Mouse (Mus musculus) limb, embryonic 11.5 days (tissue): ENCODE results near the gene Zfp667. TPM values are rescaled to one million over a fixed set of nuclear protein-coding genes. Genes with fewer than 3 reads are reported as not detected.
"Not testable (repeated sequence)": the region's sequence is repeated elsewhere in the genome, so short reads cannot be mapped to it uniquely, and the experiment has no call there.

Experiments used
- ATAC-seq: fragments of 200-750 bp; cut with Nextera tagmentation; 2 replicates; pipeline ENCODE4 v1.8.0; 2017; ENCODE audit warnings: low read depth; ENCODE audit not compliant: insufficient number of reproducible peaks, low FRiP score, low TSS enrichment
- DNase-seq: peaks from one replicate; pipeline ENCODE4 v3.0.0-alpha.2; 2015; ENCODE audit warnings: low spot score
- H3K27ac ChIP-seq: fragments of 300-500 bp; sonication (generic); replicated peaks from 2 replicates; pipeline ENCODE4 v1.5.1; 2014; ENCODE audit warnings: low read depth, mild to moderate bottlenecking, low read length
- H3K27me3 ChIP-seq: fragments of 300-500 bp; sonication (generic); 2 replicates; pipeline ENCODE4 v1.6.1; 2014; ENCODE audit warnings: mild to moderate bottlenecking, low read length, mixed read lengths; ENCODE audit not compliant: control insufficient read depth, insufficient read depth
- H3K36me3 ChIP-seq: fragments of 300-500 bp; sonication (generic); 2 replicates; pipeline ENCODE4 v1.6.1; 2014; ENCODE audit warnings: mild to moderate bottlenecking, low read length, moderate library complexity, mixed read lengths; ENCODE audit not compliant: control insufficient read depth, insufficient read depth
- H3K4me1 ChIP-seq: fragments of 300-500 bp; sonication (generic); 2 replicates; pipeline ENCODE4 v1.6.1; 2014; ENCODE audit warnings: low read length, mixed read lengths; ENCODE audit not compliant: control insufficient read depth, insufficient read depth
- H3K4me2 ChIP-seq: fragments of 300-500 bp; sonication (generic); 2 replicates; pipeline ENCODE4 v1.6.1; 2014; ENCODE audit warnings: low read depth, mild to moderate bottlenecking, moderate library complexity; ENCODE audit not compliant: severe bottlenecking
- H3K4me3 ChIP-seq: fragments of 300-500 bp; sonication (generic); 2 replicates; pipeline ENCODE4 v1.5.1; 2014; ENCODE audit warnings: low read depth, low read length
- H3K9ac ChIP-seq: fragments of 300-500 bp; sonication (generic); 2 replicates; pipeline ENCODE4 v1.6.1; 2014; ENCODE audit warnings: mild to moderate bottlenecking, low read length
- H3K9me3 ChIP-seq: fragments of 300-500 bp; sonication (generic); 2 replicates; pipeline ENCODE4 v1.6.1; 2016; ENCODE audit warnings: low read length; ENCODE audit not compliant: control insufficient read depth
- WGBS: fragments of 180-500 bp; shearing (Covaris S2); extraction: QIAGEN DNeasy Blood & Tissue Kit; methylation state at CpG from one replicate; pipeline ENCODE4 v1.1.7; 2014; 5-methylcytosine and 5-hydroxymethylcytosine counted together
- polyA plus RNA-seq: library from polyadenylated mRNA; unstranded; fragments of >200 nt; fragmentation: Nextera tagmentation; extraction: Ambion mirVana; gene quantifications from 2 replicates; pipeline ENCODE4 v1.2.1, GENCODE M21; 2014

The Zfp667 gene
- polyA plus RNA-seq, 1 experiment from 2014 or later: 7.4 TPM

- no peaks in the 10 kb centered on the region for H3K36me3 ChIP-seq
- no peaks in the 10 kb centered on the region for H3K4me1 ChIP-seq
- no peak for DNase-seq
- no peaks in the 10 kb centered on the region for H3K27me3 ChIP-seq
- H3K4me2 ChIP-seq: no peak overlapping the region
- ATAC-seq: no peak
- WGBS: 36% methylated on average over 16 of the region's 16 CpGs
- H3K9me3 ChIP-seq: no peaks in the 10 kb centered on the region; the same call in 1 of the 2 replicates
- no peak overlapping the region for H3K9ac ChIP-seq
- H3K4me3 ChIP-seq: no peak overlapping the region
- H3K27ac ChIP-seq: no peak overlapping the region
These were observed 27.9 kb upstream of the Zfp667 start for GRCm38 (mm10) chr7:6258232-6259220.

- H3K4me3 ChIP-seq, H3K27ac ChIP-seq, H3K9me3 ChIP-seq, H3K4me1 ChIP-seq, H3K36me3 ChIP-seq, H3K27me3 ChIP-seq, DNase-seq, H3K4me2 ChIP-seq, ATAC-seq, H3K9ac ChIP-seq: not testable (repeated sequence)
- WGBS: 45% methylated on average over 2 of the region's 2 CpGs
These were observed 26.4 kb upstream of the Zfp667 start for GRCm38 (mm10) chr7:6260004-6260403.

GRCm38 (mm10) chr7:6262120-6262519 is 24.3 kb upstream of the Zfp667 start:
- Histone ChIP-seq H3K27me3 (no peaks in the 10 kb centered on the region), H3K36me3 (no peaks in the 10 kb centered on the region), H3K4me3 (no peak overlapping the region), H3K9ac (no peak overlapping the region), H3K4me1 (no peaks in the 10 kb centered on the region), H3K4me2 (no peak overlapping the region), H3K27ac (no peak overlapping the region), H3K9me3 (no peaks in the 10 kb centered on the region)
- WGBS: 88% methylated on average over 3 of the region's 3 CpGs
- DNase-seq: no peak
- no peak for ATAC-seq

- no peaks in the 10 kb centered on the region for H3K9me3 ChIP-seq
- H3K4me1 ChIP-seq: no peaks in the 10 kb centered on the region
- no peak overlapping the region for H3K4me3 ChIP-seq
- 84% methylated on average over 4 of the region's 4 CpGs for WGBS
- ATAC-seq: no peak
- H3K27me3 ChIP-seq: no peaks in the 10 kb centered on the region
- H3K27ac ChIP-seq: no peak overlapping the region
- H3K9ac ChIP-seq: no peak overlapping the region
- no peak for DNase-seq
- H3K36me3 ChIP-seq: no peaks in the 10 kb centered on the region
- no peak overlapping the region for H3K4me2 ChIP-seq
These were observed 23.4 kb upstream of the Zfp667 start for GRCm38 (mm10) chr7:6262984-6263383.

GRCm38 (mm10) chr7:6265695-6266094 is 20.7 kb upstream of the Zfp667 start:
- no peak overlapping the region for H3K4me2 ChIP-seq
- ATAC-seq: no peak
- no peaks in the 10 kb centered on the region for H3K4me1 ChIP-seq
- no peak overlapping the region for H3K4me3 ChIP-seq
- H3K27me3 ChIP-seq: no peaks in the 10 kb centered on the region
- no peak overlapping the region for H3K27ac ChIP-seq
- no peak overlapping the region for H3K9ac ChIP-seq
- no peaks in the 10 kb centered on the region for H3K36me3 ChIP-seq
- H3K9me3 ChIP-seq: no peaks in the 10 kb centered on the region
- peak; percentile 49 for DNase-seq
- 73% methylated on average over 8 of the region's 8 CpGs for WGBS

- Histone ChIP-seq H3K9me3 (no peaks in the 10 kb centered on the region), H3K36me3 (no peaks in the 10 kb centered on the region), H3K9ac (no peak overlapping the region), H3K27ac (no peak overlapping the region), H3K27me3 (no peaks in the 10 kb centered on the region), H3K4me3 (no peak overlapping the region), H3K4me1 (no peaks in the 10 kb centered on the region), H3K4me2 (no peak overlapping the region)
- DNase-seq (no peak), ATAC-seq (no peak)
- WGBS: 49% methylated on average over 3 of the region's 3 CpGs
These were observed 8.5 kb upstream of the Zfp667 start for GRCm38 (mm10) chr7:6277906-6278305.

GRCm38 (mm10) chr7:6282749-6283148 is 3.6 kb upstream of the Zfp667 start:
- no peaks in the 10 kb centered on the region for H3K27me3 ChIP-seq
- H3K9me3 ChIP-seq: no peaks in the 10 kb centered on the region
- H3K27ac ChIP-seq: no peak overlapping the region
- H3K4me1 ChIP-seq: no peaks in the 10 kb centered on the region
- DNase-seq (peak; percentile 82), ATAC-seq (no peak)
- H3K4me3 ChIP-seq: peak overlapping the region; percentile 43
- H3K9ac ChIP-seq: no peak overlapping the region
- H3K36me3 ChIP-seq: no peaks in the 10 kb centered on the region
- peak overlapping the region; percentile 50; the same call in 1 of the 2 replicates for H3K4me2 ChIP-seq
- 2% methylated on average over 1 of the region's 1 CpGs for WGBS

- Histone ChIP-seq H3K27ac (peak overlapping the region; percentile 51), H3K4me3 (peak overlapping the region; percentile 43), H3K9ac (peak overlapping the region; percentile 48), H3K4me2 (peak overlapping the region; percentile 50), H3K27me3 (no peaks in the 10 kb centered on the region), H3K36me3 (no peaks in the 10 kb centered on the region), H3K9me3 (no peaks in the 10 kb centered on the region), H3K4me1 (no peaks in the 10 kb centered on the region)
- under 1% methylated on average over 23 of the region's 23 CpGs for WGBS
- peak; percentile 90 for DNase-seq
- ATAC-seq: peak; percentile 73
These were observed 2.8 kb upstream of the Zfp667 start for GRCm38 (mm10) chr7:6283451-6284075.
